Mouse (Mus musculus) liver, embryonic 14.5 days (tissue): ENCODE results near the gene Iqschfp. TPM values are rescaled to one million over a fixed set of nuclear protein-coding genes. Genes with fewer than 3 reads are reported as not detected.

Experiments
- ATAC-seq: fragments of 200-750 bp; cut with Nextera tagmentation; 2 replicates; pipeline ENCODE4 v1.8.0; 2017; ENCODE audit warnings: moderate number of reproducible peaks, mild to moderate bottlenecking, moderate library complexity; ENCODE audit not compliant: insufficient read depth
- DNase-seq, 3 experiments: peaks; one replicate each; pipeline ENCODE4 v3.0.0-alpha.2; 2012 to 2013; ENCODE audit warnings: low read depth in 3 of 3, low spot score in 3 of 3
- H3K27ac ChIP-seq: fragments of 300-500 bp; sonication (generic); 2 replicates; pipeline ENCODE4 v1.5.1; 2014; ENCODE audit warnings: moderate library complexity, mild to moderate bottlenecking, control low read depth, inconsistent platforms
- H3K27me3 ChIP-seq: fragments of 300-500 bp; sonication (generic); 2 replicates; pipeline ENCODE4 v1.6.1; 2014; ENCODE audit warnings: mild to moderate bottlenecking, low read length, moderate library complexity; ENCODE audit not compliant: control insufficient read depth, insufficient read depth
- H3K36me3 ChIP-seq: fragments of 300-500 bp; sonication (generic); replicated peaks from 2 replicates; pipeline ENCODE4 v1.6.1; 2014; ENCODE audit warnings: low read depth; ENCODE audit not compliant: control insufficient read depth, insufficient read depth
- H3K4me1 ChIP-seq, 2 experiments: fragments of 200-500 bp in 1 of 2; fragments of 300-500 bp in 1 of 2; sonication (generic) in 1 of 2; replicated peaks; 2 replicates each; pipeline ENCODE4 v1.6.1; 2012 to 2014; ENCODE audit warnings: antibody characterized with exemption in 1 of 2, inconsistent platforms in 1 of 2, low read length in 1 of 2; ENCODE audit not compliant: control insufficient read depth in 2 of 2, insufficient read depth in 2 of 2
- H3K4me2 ChIP-seq: fragments of 300-500 bp; sonication (generic); 2 replicates; pipeline ENCODE4 v1.6.1; 2014; ENCODE audit warnings: low read depth, mild to moderate bottlenecking, control low read depth, moderate library complexity
- H3K4me3 ChIP-seq, 2 experiments: fragments of 200-500 bp in 1 of 2; fragments of 300-500 bp in 1 of 2; sonication (generic) in 1 of 2; 2 replicates each; pipeline ENCODE4 v1.5.1; 2012 to 2014; ENCODE audit warnings: low read depth in 2 of 2, low read length in 2 of 2, mild to moderate bottlenecking in 2 of 2, control low read depth in 1 of 2, inconsistent platforms in 1 of 2, moderate library complexity in 1 of 2; ENCODE audit not compliant: insufficient read depth in 1 of 2
- H3K9ac ChIP-seq: fragments of 300-500 bp; sonication (generic); replicated peaks from 2 replicates; pipeline ENCODE4 v1.6.1; 2014; ENCODE audit warnings: mild to moderate bottlenecking, control low read depth, moderate library complexity
- H3K9me3 ChIP-seq: fragments of 300-500 bp; sonication (generic); 2 replicates; pipeline ENCODE4 v1.6.1; 2016; ENCODE audit warnings: low read length, mixed read lengths; ENCODE audit not compliant: control insufficient read depth
- CTCF ChIP-seq: IDR thresholded peaks from 2 replicates; pipeline ENCODE4 v1.5.1; 2016; ENCODE audit warnings: antibody characterized with exemption, low read depth, control low read depth
- EP300 ChIP-seq: IDR thresholded peaks from 2 replicates; pipeline ENCODE4 v1.6.1; 2016; ENCODE audit warnings: antibody characterized with exemption, low read depth
- WGBS: fragments of 180-500 bp; shearing (Covaris S2); extraction: QIAGEN DNeasy Blood & Tissue Kit; methylation state at CpG from one replicate; pipeline ENCODE4 v1.1.7; 2014; ENCODE audit not compliant: insufficient replicate concordance; 5-methylcytosine and 5-hydroxymethylcytosine counted together
- polyA plus RNA-seq, 2 experiments: library from polyadenylated mRNA; depleted of rRNA in 1 of 2; stranded (reverse) in 1 of 2; unstranded in 1 of 2; fragments of >200 nt; fragmentation: Nextera tagmentation in 1 of 2; extraction: Ambion mirVana in 1 of 2; gene quantifications; 2 replicates each; pipeline versions ENCODE4 v1.2.1 to v1.2.3; 2012 to 2014

The Iqschfp gene
- polyA plus RNA-seq, 2 experiments, result not detected

- no peaks in the 10 kb centered on the region for H3K36me3 ChIP-seq
- no peaks in the 10 kb centered on the region for H3K27me3 ChIP-seq
- ATAC-seq, result no peak
- H3K27ac ChIP-seq, result no peak overlapping the region
- H3K4me2 ChIP-seq, result no peak overlapping the region
- no peak for DNase-seq
- no peak overlapping the region for H3K4me3 ChIP-seq
- WGBS, result 50% methylated on average over 5 of the region's 5 CpGs
- no peak overlapping the region for H3K9ac ChIP-seq
- no peaks in the 10 kb centered on the region for H3K4me1 ChIP-seq
- no peak for TF ChIP-seq EP300
- no peak for TF ChIP-seq CTCF
- no peaks in the 10 kb centered on the region for H3K9me3 ChIP-seq
Observed at GRCm38 (mm10) chr3:67952517-67952940, 60.5 kb downstream of the Iqschfp start.

- Histone ChIP-seq H3K27ac (no peak overlapping the region), H3K9ac (no peak overlapping the region), H3K36me3 (no peaks in the 10 kb centered on the region), H3K9me3 (no peaks in the 10 kb centered on the region), H3K27me3 (no peaks in the 10 kb centered on the region), H3K4me2 (no peak overlapping the region), H3K4me1 (no peaks in the 10 kb centered on the region), H3K4me3 (no peak overlapping the region)
- DNase-seq (no peak), ATAC-seq (no peak)
- TF ChIP-seq EP300 (no peak), CTCF (no peak)
- 25% methylated on average over 5 of the region's 5 CpGs for WGBS
Observed at GRCm38 (mm10) chr3:67954459-67955065, 62.5 kb downstream of the Iqschfp start.

- no peak for TF ChIP-seq EP300
- TF ChIP-seq CTCF, result no peak
Observed at GRCm38 (mm10) chr3:67959672-67960071, 67.6 kb downstream of the Iqschfp start.

GRCm38 (mm10) chr3:67960133-67960532 lies 68.1 kb downstream of the Iqschfp start:
- no peak overlapping the region for H3K4me3 ChIP-seq
- no peak overlapping the region for H3K9ac ChIP-seq
- no peak for ATAC-seq
- WGBS, result 29% methylated on average over 3 of the region's 3 CpGs
- no peak for DNase-seq
- no peaks in the 10 kb centered on the region for H3K27me3 ChIP-seq
- H3K9me3 ChIP-seq, result no peaks in the 10 kb centered on the region
- H3K4me2 ChIP-seq, result no peak overlapping the region
- TF ChIP-seq EP300, result no peak
- TF ChIP-seq CTCF, result no peak
- H3K4me1 ChIP-seq, result no peaks in the 10 kb centered on the region
- no peak overlapping the region for H3K27ac ChIP-seq
- H3K36me3 ChIP-seq, result no peaks in the 10 kb centered on the region

More at GRCm38 (mm10) chr3:67959672-67960071, 67.6 kb downstream of the Iqschfp start:
- H3K27me3 ChIP-seq, result no peaks in the 10 kb centered on the region
- no peak overlapping the region for H3K4me2 ChIP-seq
- H3K9ac ChIP-seq, result no peak overlapping the region
- H3K4me3 ChIP-seq, result no peak overlapping the region
- no peaks in the 10 kb centered on the region for H3K36me3 ChIP-seq
- no peaks in the 10 kb centered on the region for H3K9me3 ChIP-seq
- no peak for DNase-seq
- WGBS, result 61% methylated on average over 7 of the region's 7 CpGs
- no peak for ATAC-seq
- no peak overlapping the region for H3K27ac ChIP-seq
- H3K4me1 ChIP-seq, result no peaks in the 10 kb centered on the region

- DNase-seq, result no peak
- Histone ChIP-seq H3K4me3 (no peak overlapping the region), H3K27ac (no peak overlapping the region), H3K4me2 (no peak overlapping the region), H3K9me3 (no peaks in the 10 kb centered on the region), H3K4me1 (no peaks in the 10 kb centered on the region), H3K36me3 (no peaks in the 10 kb centered on the region), H3K9ac (no peak overlapping the region), H3K27me3 (no peaks in the 10 kb centered on the region)
- no peak for TF ChIP-seq EP300
- TF ChIP-seq CTCF, result no peak
- no peak for ATAC-seq
Observed at GRCm38 (mm10) chr3:67960727-67961126, 68.7 kb downstream of the Iqschfp start.
